Mouse (Mus musculus): ENCODE data around the gene Cfap221. TPM values are rescaled to one million over a fixed set of nuclear protein-coding genes. Genes with fewer than 3 reads are reported as not detected.

The Cfap221 gene
- polyA plus RNA-seq, 1 experiment from 2014 or later = 0.52 TPM

DNA sequence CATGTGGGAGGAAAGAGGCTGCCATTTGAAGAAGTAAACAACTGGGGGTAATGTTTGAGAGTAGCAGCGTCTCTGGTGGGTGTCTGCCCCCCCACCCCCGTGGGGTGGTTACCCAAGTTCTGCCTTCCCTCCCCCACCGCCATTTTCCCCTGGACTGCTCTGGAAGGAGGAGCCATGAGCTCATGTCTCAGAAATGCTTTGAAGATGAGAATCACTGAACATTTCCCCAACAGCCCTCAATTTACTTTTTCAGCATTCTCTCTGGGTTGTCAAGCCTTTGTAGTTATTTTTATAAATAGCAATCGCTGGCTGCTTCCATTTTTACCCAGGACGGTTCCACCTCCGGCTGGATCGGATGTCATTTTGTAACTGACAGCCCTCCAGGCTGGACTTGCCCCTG is 110.7 kb downstream of the Cfap221 start:
- no peaks in the 10 kb centered on the region for H3K27me3 ChIP-seq (ENCODE audit: insufficient read depth, poor library complexity, severe bottlenecking)
- no peaks in the 10 kb centered on the region for H3K4me1 ChIP-seq (replicated peaks)
- no peak for DNase-seq (ENCODE audit: low spot score)
- no peak overlapping the region for H3K27ac ChIP-seq
- WGBS = 74% methylated on average over 7 of the region's 7 CpGs
- H3K9me3 ChIP-seq = no peaks in the 10 kb centered on the region
- H3K36me3 ChIP-seq = no peaks in the 10 kb centered on the region
- no peak overlapping the region for H3K4me3 ChIP-seq

GRCm38 (mm10) chr1:119884272-119884671 is 112.8 kb downstream of the Cfap221 start:
- H3K9me3 ChIP-seq = no peaks in the 10 kb centered on the region
- WGBS = 91% methylated on average over 3 of the region's 3 CpGs
- H3K27ac ChIP-seq = no peak overlapping the region
- H3K36me3 ChIP-seq = no peaks in the 10 kb centered on the region
- no peak overlapping the region for H3K4me3 ChIP-seq
- DNase-seq (ENCODE audit: low spot score) = no peak
- H3K4me1 ChIP-seq (replicated peaks) = no peaks in the 10 kb centered on the region
- no peaks in the 10 kb centered on the region for H3K27me3 ChIP-seq (ENCODE audit: insufficient read depth, poor library complexity, severe bottlenecking)

DNA sequence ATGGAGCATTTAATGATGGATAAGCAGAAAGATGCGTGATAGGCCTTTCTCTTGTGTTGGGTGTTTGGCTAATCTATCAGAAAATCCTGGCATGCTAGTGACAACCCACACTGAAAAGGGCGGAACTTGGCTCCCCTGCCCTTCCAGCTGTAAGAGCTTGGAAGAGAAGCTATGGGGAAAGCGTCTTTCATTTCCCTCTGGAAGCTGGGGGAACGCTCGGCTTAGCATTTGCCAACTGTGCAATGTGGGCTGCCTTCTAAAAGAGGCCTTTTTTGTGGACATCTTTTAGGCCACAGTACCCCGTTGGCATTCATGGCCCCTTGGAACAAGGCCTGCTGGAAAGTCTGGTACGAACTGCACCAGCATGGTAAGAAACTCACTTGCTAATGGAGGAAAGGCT is 118.1 kb downstream of the Cfap221 start:
- DNase-seq (ENCODE audit: low spot score) = no peak
- WGBS = 86% methylated on average over 7 of the region's 7 CpGs
- no peaks in the 10 kb centered on the region for H3K27me3 ChIP-seq (ENCODE audit: insufficient read depth, poor library complexity, severe bottlenecking)
- H3K4me3 ChIP-seq = no peak overlapping the region
- H3K9me3 ChIP-seq = no peaks in the 10 kb centered on the region
- peaks cover 5% of the 10 kb centered on the region for H3K4me1 ChIP-seq (replicated peaks)
- no peak overlapping the region for H3K27ac ChIP-seq
- no peaks in the 10 kb centered on the region for H3K36me3 ChIP-seq

GRCm38 (mm10) chr1:119877469-119877868 is 119.6 kb downstream of the Cfap221 start:
- Histone ChIP-seq H3K36me3 (no peaks in the 10 kb centered on the region), H3K27ac (no peak overlapping the region), H3K4me1 (replicated peaks) (peaks cover 5% of the 10 kb centered on the region), H3K4me3 (no peak overlapping the region), H3K27me3 (ENCODE audit: insufficient read depth, poor library complexity, severe bottlenecking) (no peaks in the 10 kb centered on the region), H3K9me3 (no peaks in the 10 kb centered on the region)
- WGBS = 93% methylated on average over 4 of the region's 4 CpGs
- no peak for DNase-seq (ENCODE audit: low spot score)

Other genes starting within 250 kb of the Cfap221 start
- 6.7 and 7.3 TPM in 2 replicates for gene Ptpn4, start 159.6 kb downstream of the Cfap221 start, polyA plus RNA-seq (2016; fragmentation: Nextera tagmentation; extraction: Ambion mirVana)
- 11.9 and 12.8 TPM in 2 replicates for gene Tmem177, start 84.0 kb downstream of the Cfap221 start, polyA plus RNA-seq (2016; fragmentation: Nextera tagmentation; extraction: Ambion mirVana)
- gene Sctr, start 9.7 kb upstream of the Cfap221 start, polyA plus RNA-seq (2016; fragmentation: Nextera tagmentation; extraction: Ambion mirVana) = 0.30 and 0.61 TPM in 2 replicates
- 10.0 and 10.4 TPM in 2 replicates for gene Tmem37, start 76.8 kb upstream of the Cfap221 start, polyA plus RNA-seq (2016; fragmentation: Nextera tagmentation; extraction: Ambion mirVana)
- gene Dbi, start 123.8 kb upstream of the Cfap221 start, polyA plus RNA-seq (2016; fragmentation: Nextera tagmentation; extraction: Ambion mirVana) = 764 and 766 TPM in 2 replicates
- 22.6 and 26.0 TPM in 2 replicates for gene 3110009E18Rik, start 124.0 kb upstream of the Cfap221 start, polyA plus RNA-seq (2016; fragmentation: Nextera tagmentation; extraction: Ambion mirVana)

All from hindbrain, embryonic 10.5 days (tissue).